Mouse (Mus musculus) WW6 (cell line): ENCODE data around the gene Treh.

Experiments used
- DNase-seq: peaks from one replicate; pipeline ENCODE4 v3.0.0-alpha.2; 2013; ENCODE audit warnings: low read depth, low spot score

Treh gene

GRCm38 (mm10) chr9:44734524-44735494, 61.8 kb downstream of the Treh start, which contains the start of gene Phldb1:
Phldb1 (minus strand) TSS chr9:44735198.
- DNase-seq, result no peak

GRCm38 (mm10) chr9:44735886-44736285, 62.9 kb downstream of the Treh start:
- no peak for DNase-seq
